Mouse (Mus musculus) liver, embryonic 11.5 days (tissue): ENCODE measurements around the gene Dhx37. TPM values are rescaled to one million over a fixed set of nuclear protein-coding genes. Genes with fewer than 3 reads are reported as not detected.

ENCODE experiments used
- ATAC-seq: fragments of 200-750 bp; cut with Nextera tagmentation; replicated peaks from 2 replicates; pipeline ENCODE4 v1.8.0; 2017; ENCODE audit warnings: moderate number of reproducible peaks, mild to moderate bottlenecking, moderate TSS enrichment, moderate library complexity; ENCODE audit not compliant: low FRiP score
- DNase-seq: peaks from one replicate; pipeline ENCODE4 v3.0.0-alpha.2; 2017; ENCODE audit warnings: low spot score
- H3K27ac ChIP-seq: fragments of 300-500 bp; sonication (generic); 2 replicates; pipeline ENCODE4 v1.5.1; 2014; ENCODE audit warnings: mild to moderate bottlenecking, low read depth, low read length, control low read depth
- H3K27me3 ChIP-seq: fragments of 300-500 bp; sonication (generic); replicated peaks from 2 replicates; pipeline ENCODE4 v1.6.1; 2014; ENCODE audit warnings: low read length, mixed read lengths; ENCODE audit not compliant: control insufficient read depth, insufficient read depth
- H3K36me3 ChIP-seq: fragments of 300-500 bp; sonication (generic); 2 replicates; pipeline ENCODE4 v1.6.1; 2014; ENCODE audit warnings: mild to moderate bottlenecking, low read length, moderate library complexity, mixed read lengths; ENCODE audit not compliant: control insufficient read depth, insufficient read depth
- H3K4me1 ChIP-seq: fragments of 300-500 bp; sonication (generic); replicated peaks from 2 replicates; pipeline ENCODE4 v1.6.1; 2014; ENCODE audit warnings: low read length, mixed read lengths; ENCODE audit not compliant: control insufficient read depth, insufficient read depth
- H3K4me2 ChIP-seq: fragments of 300-500 bp; sonication (generic); 2 replicates; pipeline ENCODE4 v1.6.1; 2014; ENCODE audit warnings: mild to moderate bottlenecking, control low read depth, moderate library complexity
- H3K4me3 ChIP-seq: fragments of 300-500 bp; sonication (generic); 2 replicates; pipeline ENCODE4 v1.5.1; 2014; ENCODE audit warnings: low read depth, low read length, control low read depth
- H3K9ac ChIP-seq: fragments of 300-500 bp; sonication (generic); 2 replicates; pipeline ENCODE4 v1.6.1; 2014; ENCODE audit warnings: low read depth, low read length, control low read depth
- H3K9me3 ChIP-seq: fragments of 300-500 bp; sonication (generic); 2 replicates; pipeline ENCODE4 v1.6.1; 2016; ENCODE audit warnings: low read length, inconsistent platforms, mixed read lengths; ENCODE audit not compliant: control insufficient read depth
- WGBS: fragments of 180-500 bp; shearing (Covaris S2); extraction: QIAGEN DNeasy Blood & Tissue Kit; methylation state at CpG from one replicate; pipeline ENCODE4 v1.1.7; 2014; 5-methylcytosine and 5-hydroxymethylcytosine counted together
- polyA plus RNA-seq: library from polyadenylated mRNA; unstranded; fragments of >200 nt; fragmentation: Nextera tagmentation; extraction: Ambion mirVana; gene quantifications from 2 replicates; pipeline ENCODE4 v1.2.1, GENCODE M21; 2014

Gene Dhx37
- polyA plus RNA-seq, 1 experiment from 2014 or later, result 18.5 TPM

- Histone ChIP-seq H3K9me3 (no peaks in the 10 kb centered on the region), H3K27ac (no peak overlapping the region), H3K27me3 (no peaks in the 10 kb centered on the region), H3K9ac (no peak overlapping the region), H3K36me3 (no peaks in the 10 kb centered on the region), H3K4me2 (no peak overlapping the region), H3K4me1 (no peaks in the 10 kb centered on the region), H3K4me3 (no peak overlapping the region)
- ATAC-seq (no peak), DNase-seq (no peak)
- 84% methylated on average over 2 of the region's 2 CpGs for WGBS
Observed at GRCm38 (mm10) chr5:125375871-125376270, 58.0 kb downstream of the Dhx37 start.

- Histone ChIP-seq H3K4me2 (no peak overlapping the region), H3K9me3 (no peaks in the 10 kb centered on the region), H3K4me1 (no peaks in the 10 kb centered on the region), H3K9ac (no peak overlapping the region), H3K36me3 (no peaks in the 10 kb centered on the region), H3K4me3 (no peak overlapping the region), H3K27me3 (no peaks in the 10 kb centered on the region), H3K27ac (no peak overlapping the region)
- WGBS, result 72% methylated on average over 4 of the region's 4 CpGs
- DNase-seq (no peak), ATAC-seq (no peak)
Observed at GRCm38 (mm10) chr5:125372027-125372426, 61.9 kb downstream of the Dhx37 start.

GRCm38 (mm10) chr5:125370950-125371693 is 62.8 kb downstream of the Dhx37 start:
- 76% methylated on average over 7 of the region's 7 CpGs for WGBS
- H3K4me1 ChIP-seq, result no peaks in the 10 kb centered on the region
- no peak overlapping the region for H3K4me2 ChIP-seq

GRCm38 (mm10) chr5:125368568-125368967 is 65.4 kb downstream of the Dhx37 start:
- WGBS, result 2% methylated on average over 4 of the region's 4 CpGs
- Histone ChIP-seq H3K36me3 (no peaks in the 10 kb centered on the region), H3K9me3 (no peaks in the 10 kb centered on the region), H3K27ac (no peak overlapping the region), H3K9ac (no peak overlapping the region), H3K4me1 (no peaks in the 10 kb centered on the region), H3K4me2 (no peak overlapping the region), H3K4me3 (no peak overlapping the region), H3K27me3 (no peaks in the 10 kb centered on the region)
- peak; percentile 31; the same call in 1 of the 2 replicates for ATAC-seq
- no peak for DNase-seq

More at GRCm38 (mm10) chr5:125370950-125371693, 62.8 kb downstream of the Dhx37 start:
- DNase-seq, result no peak
- no peaks in the 10 kb centered on the region for H3K36me3 ChIP-seq
- no peaks in the 10 kb centered on the region for H3K9me3 ChIP-seq
- ATAC-seq, result no peak
- H3K27me3 ChIP-seq, result no peaks in the 10 kb centered on the region
- no peak overlapping the region for H3K4me3 ChIP-seq
- no peak overlapping the region for H3K9ac ChIP-seq
- H3K27ac ChIP-seq, result no peak overlapping the region

- ATAC-seq (no peak), DNase-seq (no peak)
- Histone ChIP-seq H3K4me3 (no peak overlapping the region), H3K9ac (no peak overlapping the region), H3K36me3 (no peaks in the 10 kb centered on the region), H3K9me3 (no peaks in the 10 kb centered on the region), H3K27ac (no peak overlapping the region), H3K4me1 (no peaks in the 10 kb centered on the region), H3K4me2 (no peak overlapping the region), H3K27me3 (no peaks in the 10 kb centered on the region)
- 63% methylated on average over 5 of the region's 5 CpGs for WGBS
Observed at GRCm38 (mm10) chr5:125368156-125368555, 65.8 kb downstream of the Dhx37 start.

- Histone ChIP-seq H3K36me3 (no peaks in the 10 kb centered on the region), H3K9ac (no peak overlapping the region), H3K4me1 (no peaks in the 10 kb centered on the region), H3K4me2 (no peak overlapping the region), H3K9me3 (no peaks in the 10 kb centered on the region), H3K27me3 (no peaks in the 10 kb centered on the region), H3K27ac (no peak overlapping the region), H3K4me3 (no peak overlapping the region)
- ATAC-seq (no peak), DNase-seq (no peak)
- 63% methylated on average over 4 of the region's 4 CpGs for WGBS
Observed at GRCm38 (mm10) chr5:125364851-125365429, 69.0 kb downstream of the Dhx37 start.

- DNase-seq, result no peak
- H3K27me3 ChIP-seq, result no peaks in the 10 kb centered on the region
- 64% methylated on average over 7 of the region's 7 CpGs for WGBS
Observed at GRCm38 (mm10) chr5:125363894-125364293, 70.0 kb downstream of the Dhx37 start.

More at GRCm38 (mm10) chr5:125363894-125364293, 70.0 kb downstream of the Dhx37 start:
- Histone ChIP-seq H3K27ac (no peak overlapping the region), H3K4me2 (no peak overlapping the region), H3K9ac (no peak overlapping the region), H3K9me3 (no peaks in the 10 kb centered on the region), H3K4me3 (no peak overlapping the region), H3K4me1 (no peaks in the 10 kb centered on the region), H3K36me3 (no peaks in the 10 kb centered on the region)
- 0 out of 2 replicates have a peak, but pooled peaks have one; percentile 10 for ATAC-seq
